ENCODE assay signal across 7 mouse cellular contexts in the genomic region with DNA sequence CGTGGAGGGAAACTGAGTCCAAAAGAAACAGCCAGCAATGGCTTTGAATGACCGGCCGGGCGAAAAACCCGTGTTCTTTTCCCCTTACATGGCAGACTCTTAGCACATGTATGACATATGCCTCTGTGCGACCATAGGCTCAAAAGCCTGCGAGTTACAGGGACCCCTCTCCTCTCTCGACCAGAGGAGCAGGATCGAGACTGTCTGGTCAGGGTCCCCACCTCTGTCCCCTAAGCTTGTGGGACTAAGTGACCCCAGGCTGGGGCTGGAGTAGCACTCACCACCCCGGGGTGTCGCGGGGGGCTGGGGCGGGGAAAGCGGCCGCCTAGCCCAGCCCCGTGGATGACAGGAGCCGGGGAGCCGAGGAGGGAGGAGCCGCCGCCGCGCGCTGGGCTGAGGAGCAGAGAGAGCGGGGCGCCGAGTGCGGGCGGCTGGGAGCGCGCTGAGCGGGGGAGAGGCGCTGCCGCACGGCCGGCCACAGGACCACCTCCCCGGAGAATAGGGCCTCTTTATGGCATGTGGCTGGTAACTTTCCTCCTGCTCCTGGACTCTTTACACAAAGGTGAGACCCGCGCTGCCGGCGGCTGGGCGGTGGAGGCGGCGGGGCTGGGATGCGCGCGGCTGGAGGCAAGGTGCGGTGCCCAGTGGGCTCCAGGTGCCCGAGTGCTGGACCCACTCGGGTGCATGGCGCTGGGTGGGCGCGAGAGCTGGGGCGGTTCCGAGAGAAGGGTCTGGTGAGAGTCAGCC. TPM values are rescaled to one million over a fixed set of nuclear protein-coding genes. Genes with fewer than 3 reads are reported as not detected.
A peak's percentile ranks its signal among the peaks of the same experiment; 100 is the strongest.
DNase-seq lines count a peak whose midpoint lies in the region; ATAC-seq and TF ChIP-seq lines count a peak whose summit lies in the region.

No protein-coding gene starts in this region.

- H3K27ac ChIP-seq in lung, embryonic 14.5 days (ENCODE audit: low read depth): no peak overlapping the region
- H3K27ac ChIP-seq in hindbrain, embryonic 12.5 days: no peak overlapping the region
- no peak overlapping the region for H3K27ac ChIP-seq in liver, embryonic 15.5 days (replicated peaks)
- no peak overlapping the region for H3K27ac ChIP-seq in stomach, postnatal 0 days (replicated peaks)

- H3K4me2 ChIP-seq in lung, embryonic 14.5 days: peak overlapping the region; percentile 67
- H3K4me2 ChIP-seq in hindbrain, embryonic 12.5 days (replicated peaks): peak overlapping the region; percentile 65
- H3K4me2 ChIP-seq in liver, embryonic 15.5 days: peak overlapping the region; percentile 23
- peak overlapping the region; percentile 52 for H3K4me2 ChIP-seq in stomach, postnatal 0 days (replicated peaks; ENCODE audit: low read depth)

- H3K36me3 ChIP-seq in lung, embryonic 14.5 days (ENCODE audit: insufficient read depth): no peaks in the 10 kb centered on the region
- no peaks in the 10 kb centered on the region for H3K36me3 ChIP-seq in hindbrain, embryonic 12.5 days
- H3K36me3 ChIP-seq in liver, embryonic 15.5 days (replicated peaks): no peaks in the 10 kb centered on the region
- H3K36me3 ChIP-seq in stomach, postnatal 0 days (ENCODE audit: control insufficient read depth, insufficient read depth, low read length): no peaks in the 10 kb centered on the region

- H3K9me3 ChIP-seq in lung, embryonic 14.5 days (ENCODE audit: low read depth, low read length): no peaks in the 10 kb centered on the region
- no peaks in the 10 kb centered on the region for H3K9me3 ChIP-seq in hindbrain, embryonic 12.5 days (replicated peaks)
- no peaks in the 10 kb centered on the region for H3K9me3 ChIP-seq in liver, embryonic 15.5 days (replicated peaks)
- no peaks in the 10 kb centered on the region for H3K9me3 ChIP-seq in stomach, postnatal 0 days (ENCODE audit: control insufficient read depth, low read length)

- no peak for ATAC-seq in lung, embryonic 14.5 days (ENCODE audit: insufficient read depth)
- ATAC-seq in common myeloid progenitor, adult 5-6 weeks (replicated peaks; ENCODE audit: low read depth, poor library complexity, severe bottlenecking): 0 out of 2 replicates have a peak, but pooled peaks have one; percentile 24
- 0 out of 2 replicates have a peak, but pooled peaks have one; percentile 36 for ATAC-seq in hindbrain, embryonic 12.5 days (ENCODE audit: low FRiP score)
- ATAC-seq in liver, embryonic 15.5 days (ENCODE audit: insufficient read depth): no peak
- ATAC-seq in stomach, postnatal 0 days (ENCODE audit: low FRiP score, low TSS enrichment): peak; percentile 39; the same call in 1 of the 2 replicates

- H3K4me1 ChIP-seq in lung, embryonic 14.5 days (ENCODE audit: insufficient read depth): no peaks in the 10 kb centered on the region
- H3K4me1 ChIP-seq in hindbrain, embryonic 12.5 days: peaks cover 27% of the 10 kb centered on the region
- no peaks in the 10 kb centered on the region for H3K4me1 ChIP-seq in liver, embryonic 15.5 days (replicated peaks)
- H3K4me1 ChIP-seq in stomach, postnatal 0 days (replicated peaks; ENCODE audit: control insufficient read depth, insufficient read depth): no peaks in the 10 kb centered on the region

- 2% methylated on average over 53 of the region's 54 CpGs for WGBS in lung, embryonic 14.5 days
- WGBS in hindbrain, embryonic 12.5 days: 4% methylated on average over 46 of the region's 54 CpGs
- 3% methylated on average over 54 of the region's 54 CpGs for WGBS in liver, embryonic 15.5 days (ENCODE audit: insufficient replicate concordance)
- WGBS in stomach, postnatal 0 days: 2% methylated on average over 44 of the region's 54 CpGs

- no peak overlapping the region for H3K9ac ChIP-seq in lung, embryonic 14.5 days
- peak overlapping the region; percentile 63 for H3K9ac ChIP-seq in hindbrain, embryonic 12.5 days
- H3K9ac ChIP-seq in liver, embryonic 15.5 days: no peak overlapping the region
- H3K9ac ChIP-seq in stomach, postnatal 0 days (ENCODE audit: low read length): no peak overlapping the region

- H3K27me3 ChIP-seq in lung, embryonic 14.5 days (ENCODE audit: insufficient read depth, low read length): peaks cover 52% of the 10 kb centered on the region
- peaks cover 70% of the 10 kb centered on the region for H3K27me3 ChIP-seq in hindbrain, embryonic 12.5 days
- H3K27me3 ChIP-seq in liver, embryonic 15.5 days: peaks cover 57% of the 10 kb centered on the region
- H3K27me3 ChIP-seq in stomach, postnatal 0 days (ENCODE audit: control insufficient read depth, insufficient read depth, low read length): peaks cover 22% of the 10 kb centered on the region

- TF ChIP-seq CTCF in lung, embryonic 14.5 days (IDR thresholded peaks at IDR 0.05; ENCODE audit: low read depth): no peak
- TF ChIP-seq CTCF in stomach, postnatal 0 days (IDR thresholded peaks at IDR 0.05; ENCODE audit: low read depth): no peak

- no peak for TF ChIP-seq EP300 in stomach, postnatal 0 days (optimal IDR thresholded peaks at IDR 0.05)

- DNase-seq in lung, embryonic 14.5 days: peak; percentile 31
- no peak for DNase-seq in lung, adult 18-20 months
- peak; percentile 30 for DNase-seq in stomach, postnatal 0 days (ENCODE audit: low spot score)
- DNase-seq in gastrocnemius, postnatal 10 days: no peak

- peak overlapping the region; percentile 35 for H3K4me3 ChIP-seq in lung, embryonic 14.5 days (ENCODE audit: low read depth, low read length)
- peak overlapping the region; percentile 47 for H3K4me3 ChIP-seq in hindbrain, embryonic 12.5 days
- no peak overlapping the region for H3K4me3 ChIP-seq in liver, embryonic 15.5 days (replicated peaks)
- peak overlapping the region; percentile 31 for H3K4me3 ChIP-seq in stomach, postnatal 0 days (ENCODE audit: low read depth, low read length)

RNA-seq across cellular contexts. Expression of a gene that starts 3.7 kb away (rescaled TPM):
- polyA plus RNA-seq in lung, embryonic 14.5 days (2014; fragmentation: Nextera tagmentation; extraction: Ambion mirVana): 0.05 and 0.20 TPM in 2 replicates
- not detected in 2 replicates for total RNA-seq in common myeloid progenitor, adult 5-6 weeks (2017)
- 2.3 and 4.8 TPM in 2 replicates for polyA plus RNA-seq in hindbrain, embryonic 12.5 days (2016; fragmentation: Nextera tagmentation; extraction: Ambion mirVana)
- 0.01 TPM in 1 of 2 replicates, not detected in the other for polyA plus RNA-seq in liver, embryonic 15.5 days (2015; fragmentation: Nextera tagmentation; extraction: Ambion mirVana)
- polyA plus RNA-seq in stomach, postnatal 0 days (2015; fragmentation: Nextera tagmentation; extraction: Ambion mirVana): 0.17 and 0.23 TPM in 2 replicates
- under 1 TPM; 0.19 to 0.68 TPM for total RNA-seq in gastrocnemius, postnatal 10 days (2021)

RNA-seq across cellular contexts. Expression of a gene that starts 30.7 kb away (rescaled TPM):
- polyA plus RNA-seq in lung, embryonic 14.5 days (2014; fragmentation: Nextera tagmentation; extraction: Ambion mirVana): 1.2 and 1.5 TPM in 2 replicates
- 1.4 TPM in 1 of 2 replicates, not detected in the other for total RNA-seq in common myeloid progenitor, adult 5-6 weeks (2017)
- polyA plus RNA-seq in hindbrain, embryonic 12.5 days (2016; fragmentation: Nextera tagmentation; extraction: Ambion mirVana): 1.9 and 2.1 TPM in 2 replicates
- polyA plus RNA-seq in liver, embryonic 15.5 days (2015; fragmentation: Nextera tagmentation; extraction: Ambion mirVana): 0.60 and 0.62 TPM in 2 replicates
- polyA plus RNA-seq in stomach, postnatal 0 days (2015; fragmentation: Nextera tagmentation; extraction: Ambion mirVana): 1.3 and 2.2 TPM in 2 replicates
- 1 to 10 TPM; 1.4 to 1.6 TPM for total RNA-seq in gastrocnemius, postnatal 10 days (2021)

Comparison
In these comparisons a context has a peak if more than half of its experiments do, and no peak if none do; other contexts are left out.
1. DNase-seq: peak in lung, embryonic 14.5 days (single experiment) and stomach, postnatal 0 days (single experiment); none in lung, adult 18-20 months (0 of 2) and gastrocnemius, postnatal 10 days (single experiment).
2. ATAC-seq: peak in common myeloid progenitor, adult 5-6 weeks (single experiment), hindbrain, embryonic 12.5 days (single experiment) and stomach, postnatal 0 days (single experiment); none in lung, embryonic 14.5 days (single experiment) and liver, embryonic 15.5 days (single experiment).
3. Peak in every context shown above with its lines, with median percentiles within 50 percentile points of each other: H3K4me2 ChIP-seq.